Mouse (Mus musculus) E14TG2a.4 (cell line): ENCODE data around the gene Cers1.

Source experiments
- CTCF ChIP-seq: conservative IDR thresholded peaks from 2 replicates; pipeline ENCODE4 v1.5.1; 2014; ENCODE audit warnings: low read length
- NANOG ChIP-seq: IDR thresholded peaks from 2 replicates; pipeline ENCODE4 v1.6.1; 2014; ENCODE audit warnings: borderline replicate concordance, low read length, mixed read lengths
- POU5F1 ChIP-seq: IDR thresholded peaks from 2 replicates; pipeline ENCODE4 v1.6.1; 2014; ENCODE audit warnings: low read length, borderline replicate concordance

DNA sequence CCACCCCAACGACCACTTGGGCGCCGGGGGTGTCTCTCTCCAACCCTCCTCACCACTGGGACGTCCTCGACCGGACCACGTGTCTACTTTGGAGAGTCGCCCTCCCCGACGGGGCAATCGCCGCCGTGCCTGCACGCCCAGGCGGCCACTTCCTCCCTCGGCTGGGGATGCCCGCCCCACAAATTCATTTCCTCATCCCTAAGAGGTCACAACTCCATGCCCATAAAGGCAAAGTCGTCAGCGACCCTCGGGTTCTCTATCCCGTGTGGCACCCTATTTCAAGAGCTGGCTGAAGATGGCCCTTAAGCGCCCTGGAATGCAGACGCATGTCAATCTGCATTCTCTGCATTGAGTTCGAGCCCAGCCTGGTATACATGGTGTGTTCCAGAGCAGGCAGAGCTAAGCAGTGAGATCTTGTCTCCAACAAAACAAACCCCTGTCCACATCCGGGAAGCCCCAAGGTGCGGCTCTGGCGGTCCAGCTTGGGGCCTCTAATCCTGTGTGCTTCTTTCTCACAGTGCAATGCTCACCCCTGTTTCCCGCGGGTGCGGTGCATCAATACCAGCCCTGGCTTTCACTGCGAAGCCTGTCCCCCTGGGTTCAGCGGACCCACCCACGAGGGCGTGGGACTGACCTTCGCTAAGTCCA, 59.8 kb downstream of the Cers1 start:
- TF ChIP-seq CTCF: no peak
- no peak for TF ChIP-seq NANOG
- no peak for TF ChIP-seq POU5F1
